ENCODE assay signal across 8 mouse cellular contexts in genomic region chr14:46398091-46398695, GRCm38 (mm10). TPM values are rescaled to one million over a fixed set of nuclear protein-coding genes. Genes with fewer than 3 reads are reported as not detected.
DNase-seq lines count a peak whose midpoint lies in the region; ATAC-seq lines count a peak whose summit lies in the region.

No protein-coding gene starts in this region.

- peak overlapping the region; percentile 46 for H3K4me3 ChIP-seq in hindbrain, embryonic 10.5 days

- H3K4me1 ChIP-seq in hindbrain, embryonic 10.5 days (replicated peaks), result peaks cover 11% of the 10 kb centered on the region

- DNase-seq in cerebellum, postnatal 25 days, result peak; percentile 27 to 32
- no peak for DNase-seq in cerebellum, adult 9-10 months
- DNase-seq in hindbrain, embryonic 10.5 days (ENCODE audit: low spot score), result peak; percentile 49
- peak; percentile 20 for DNase-seq in liver
- DNase-seq in neural tube, embryonic 10.5 days (ENCODE audit: extremely low spot score, low spot score), result peak; percentile 53
- no peak for DNase-seq in cerebellum, adult 11-12 months
- DNase-seq in Muller cell, postnatal 12 days (ENCODE audit: inconsistent ontology term), result no peak

- peaks cover 63% of the 10 kb centered on the region for H3K27me3 ChIP-seq in hindbrain, embryonic 10.5 days (ENCODE audit: insufficient read depth, poor library complexity, severe bottlenecking)

- ATAC-seq in erythroblast, adult 5-6 weeks (replicated peaks; ENCODE audit: low FRiP score, poor library complexity, severe bottlenecking), result no peak

- H3K36me3 ChIP-seq in hindbrain, embryonic 10.5 days, result no peaks in the 10 kb centered on the region

- WGBS in hindbrain, embryonic 10.5 days, result 2% methylated on average over 27 of the region's 27 CpGs

- no peaks in the 10 kb centered on the region for H3K9me3 ChIP-seq in hindbrain, embryonic 10.5 days

- H3K27ac ChIP-seq in hindbrain, embryonic 10.5 days, result no peak overlapping the region

RNA-seq across cellular contexts. Expression of gene Bmp4, which starts 7.7 kb away (rescaled TPM):
- polyA plus RNA-seq in hindbrain, embryonic 10.5 days (2016; fragmentation: Nextera tagmentation; extraction: Ambion mirVana), result 15.4 and 20.9 TPM in 2 replicates
- 1.3 and 4.2 TPM in 2 replicates for total RNA-seq in erythroblast, adult 5-6 weeks (2015; ENCODE audit: low replicate concordance)
- total RNA-seq in erythroblast, adult 5-6 weeks (2017; ENCODE audit: low replicate concordance), result not detected in 2 replicates

RNA-seq across cellular contexts. Expression of gene Gm15217, which starts 19.0 kb away (rescaled TPM):
- polyA plus RNA-seq in hindbrain, embryonic 10.5 days (2016; fragmentation: Nextera tagmentation; extraction: Ambion mirVana), result not detected in 2 replicates
- not detected in 2 replicates for total RNA-seq in erythroblast, adult 5-6 weeks (2015; ENCODE audit: low replicate concordance)
- total RNA-seq in erythroblast, adult 5-6 weeks (2017; ENCODE audit: low replicate concordance), result not detected in 2 replicates

Comparison
In these comparisons a context has a peak if more than half of its experiments do, and no peak if none do; other contexts are left out.
1. DNase-seq: peak in cerebellum, postnatal 25 days (2 of 2), hindbrain, embryonic 10.5 days (single experiment), liver (single experiment) and neural tube, embryonic 10.5 days (single experiment); none in cerebellum, adult 9-10 months (single experiment), cerebellum, adult 11-12 months (single experiment) and Muller cell, postnatal 12 days (single experiment).